Mouse (Mus musculus): ENCODE results near the gene Mzf1. TPM values are rescaled to one million over a fixed set of nuclear protein-coding genes. Genes with fewer than 3 reads are reported as not detected.

The Mzf1 gene
- total and polyA plus RNA-seq, 3 experiments, result 0.31 to 0.55 (median 0.50) TPM

- TF ChIP-seq NRF1 (IDR thresholded peaks at IDR 0.05; ENCODE audit: low read depth, low read length) (no peak), USF2 (conservative IDR thresholded peaks at IDR 0.05; ENCODE audit: low read depth, low read length) (no peak), UBTF (IDR thresholded peaks at IDR 0.05; ENCODE audit: low read depth, low read length) (no peak), POLR2AphosphoS2 (IDR thresholded peaks at IDR 0.05; ENCODE audit: low read depth, low read length) (no peak), CTCF (conservative IDR thresholded peaks at IDR 0.05 in 1 of 2, IDR thresholded peaks at IDR 0.05 in 1 of 2; ENCODE audit: low read depth in 2 of 2, low read length in 2 of 2) (peak in 1 of 2 experiments; percentile 9; a peak in 1 of 4 replicates)
- peaks cover under 1 to 4% of the 10 kb centered on the region in 2 experiments; a peak in 2 of 4 replicates for H3K4me1 ChIP-seq (ENCODE audit: control insufficient read depth in 1 of 2, insufficient read depth in 2 of 2)
- no peak for DNase-seq (ENCODE audit: extremely low read depth)
- dilution Hi-C loops (cut with MboI; ENCODE audit: extremely low pct_ligation_motif_present, extremely low pct_unique_long_range_greater_than_20kb, low sequenced_read_pairs), result no loop called here
- in situ Hi-C loops (cut with MboI; ENCODE audit: low pct_ligation_motif_present, low pct_unique_long_range_greater_than_20kb, low sequenced_read_pairs), result loop anchor here (10.0 to 25.0 kb wide), 2 partner anchors 389 to 516 kb away; partner anchors contain the start of gene Zfp606
- peaks cover 25 to 39% of the 10 kb centered on the region in 2 experiments for H3K36me3 ChIP-seq (replicated peaks in 1 of 2; ENCODE audit: control insufficient read depth in 1 of 2, insufficient read depth in 1 of 2, low read length in 1 of 2)
- no peaks in the 10 kb centered on the region for H3K27me3 ChIP-seq (replicated peaks)
- H3K4me2 ChIP-seq (ENCODE audit: insufficient read depth, low read depth, poor library complexity, severe bottlenecking), result no peak overlapping the region
- H3K79me2 ChIP-seq (replicated peaks; ENCODE audit: control insufficient read depth, extremely low read depth, insufficient read depth, poor library complexity, severe bottlenecking), result no peaks in the 10 kb centered on the region
- H3K4me3 ChIP-seq (replicated peaks in 1 of 3; ENCODE audit: low read depth in 2 of 3, low read length in 2 of 3, poor library complexity in 1 of 3), result no peak overlapping the region
- H3K9ac ChIP-seq (ENCODE audit: insufficient read depth, low read depth), result no peak overlapping the region
- H3K9me3 ChIP-seq (replicated peaks; ENCODE audit: low read length), result no peaks in the 10 kb centered on the region
- no peak overlapping the region for H3K27ac ChIP-seq (ENCODE audit: insufficient read depth, low read depth)
Measured at GRCm38 (mm10) chr7:13003380-13003779, 51.2 kb downstream of the Mzf1 start.

GRCm38 (mm10) chr7:13001584-13001983 lies 53.0 kb downstream of the Mzf1 start:
- Histone ChIP-seq H3K27ac (ENCODE audit: insufficient read depth, low read depth) (no peak overlapping the region), H3K27me3 (replicated peaks) (no peaks in the 10 kb centered on the region), H3K36me3 (replicated peaks in 1 of 2; ENCODE audit: control insufficient read depth in 1 of 2, insufficient read depth in 1 of 2, low read length in 1 of 2) (peaks cover 10 to 22% of the 10 kb centered on the region in 2 experiments), H3K9me3 (replicated peaks; ENCODE audit: low read length) (no peaks in the 10 kb centered on the region), H3K79me2 (replicated peaks; ENCODE audit: control insufficient read depth, extremely low read depth, insufficient read depth, poor library complexity, severe bottlenecking) (no peaks in the 10 kb centered on the region), H3K4me2 (ENCODE audit: insufficient read depth, low read depth, poor library complexity, severe bottlenecking) (no peak overlapping the region), H3K9ac (ENCODE audit: insufficient read depth, low read depth) (no peak overlapping the region), H3K4me1 (ENCODE audit: control insufficient read depth in 1 of 2, insufficient read depth in 2 of 2) (0 out of 4 replicates have a peak, but pooled peaks cover 0 to 3% of the 10 kb centered on the region in 2 experiments), H3K4me3 (replicated peaks in 1 of 3; ENCODE audit: low read depth in 2 of 3, low read length in 2 of 3, poor library complexity in 1 of 3) (no peak overlapping the region)
- TF ChIP-seq MAX (IDR thresholded peaks at IDR 0.05; ENCODE audit: low read length), result no peak
- no peak for TF ChIP-seq TBP (conservative IDR thresholded peaks at IDR 0.05; ENCODE audit: low read depth, low read length)
- no peak for TF ChIP-seq E2F4 (IDR thresholded peaks at IDR 0.05; ENCODE audit: insufficient replicate concordance, low read depth, low read length)
- TF ChIP-seq CHD1 (IDR thresholded peaks at IDR 0.05; ENCODE audit: low read depth, low read length), result no peak
- TF ChIP-seq MAZ (IDR thresholded peaks at IDR 0.05; ENCODE audit: low read depth, low read length), result no peak
- TF ChIP-seq MXI1 (IDR thresholded peaks at IDR 0.05; ENCODE audit: low read depth, low read length), result no peak
- no peak for TF ChIP-seq ETS1 (conservative IDR thresholded peaks at IDR 0.05; ENCODE audit: low read depth, low read length)
- no peak for TF ChIP-seq GABPA (IDR thresholded peaks at IDR 0.05; ENCODE audit: insufficient replicate concordance, low read depth, low read length)
- TF ChIP-seq ZKSCAN1 (IDR thresholded peaks at IDR 0.05; ENCODE audit: borderline replicate concordance, low read depth, low read length), result no peak
- TF ChIP-seq HCFC1 (IDR thresholded peaks at IDR 0.05; ENCODE audit: low read depth, low read length), result no peak
- no peak for TF ChIP-seq POLR2A (IDR thresholded peaks at IDR 0.05; ENCODE audit: low read depth, low read length)
- TF ChIP-seq SMC3 (IDR thresholded peaks at IDR 0.05; ENCODE audit: low read depth, low read length), result no peak
- no peak for TF ChIP-seq POLR2AphosphoS2 (IDR thresholded peaks at IDR 0.05; ENCODE audit: low read depth, low read length)
- no peak for TF ChIP-seq TCF12 (IDR thresholded peaks at IDR 0.05; ENCODE audit: low read depth, low read length)
- no peak for TF ChIP-seq NELFE (IDR thresholded peaks at IDR 0.05; ENCODE audit: low read depth, low read length)
- dilution Hi-C loops (cut with MboI; ENCODE audit: extremely low pct_ligation_motif_present, extremely low pct_unique_long_range_greater_than_20kb, low sequenced_read_pairs), result no loop called here
- in situ Hi-C loops (cut with MboI; ENCODE audit: low pct_ligation_motif_present, low pct_unique_long_range_greater_than_20kb, low sequenced_read_pairs), result loop anchor here (10.0 to 25.0 kb wide), 2 partner anchors 387 to 514 kb away; partner anchors contain the start of gene Zfp606
- no peak for DNase-seq (ENCODE audit: extremely low read depth)

All from CH12.LX (cell line).